Mouse (Mus musculus) spleen, adult 2 months (tissue): ENCODE measurements around the gene Boc. TPM values are rescaled to one million over a fixed set of nuclear protein-coding genes. Genes with fewer than 3 reads are reported as not detected.

Experiments
- DNase-seq, 2 experiments: peaks; one replicate each; pipeline versions ENCODE4 v3.0.0 to v3.0.0-alpha.2; 2012 to 2021; ENCODE audit warnings: low spot score in 2 of 2, low read depth in 1 of 2
- H3K27ac ChIP-seq: fragments of 200-500 bp; 2 replicates; pipeline ENCODE4 v1.5.1; 2012; ENCODE audit warnings: low read length, inconsistent platforms; ENCODE audit not compliant: insufficient read depth
- H3K27me3 ChIP-seq: fragments of 200-500 bp; 2 replicates; pipeline ENCODE4 v1.6.1; 2012; ENCODE audit warnings: mild to moderate bottlenecking, moderate library complexity, low read length, inconsistent platforms; ENCODE audit not compliant: control insufficient read depth, insufficient read depth
- H3K36me3 ChIP-seq: fragments of 200-500 bp; 2 replicates; pipeline ENCODE4 v1.6.1; 2012; ENCODE audit warnings: mild to moderate bottlenecking, low read length, inconsistent platforms; ENCODE audit not compliant: control insufficient read depth, insufficient read depth
- H3K4me1 ChIP-seq: fragments of 200-500 bp; 2 replicates; pipeline ENCODE4 v1.6.1; 2011; ENCODE audit warnings: inconsistent platforms; ENCODE audit not compliant: control insufficient read depth, insufficient read depth, insufficient read length
- H3K4me3 ChIP-seq: fragments of 200-500 bp; 2 replicates; pipeline ENCODE4 v1.5.1; 2011; ENCODE audit warnings: mild to moderate bottlenecking, inconsistent platforms; ENCODE audit not compliant: insufficient read depth, insufficient read length; ENCODE audit errors: extremely low read depth
- CTCF ChIP-seq: fragments of 200-500 bp; IDR thresholded peaks from 2 replicates; pipeline ENCODE4 v1.5.1; 2011; ENCODE audit warnings: mild to moderate bottlenecking, inconsistent platforms; ENCODE audit not compliant: insufficient read depth, insufficient read length, insufficient replicate concordance; ENCODE audit errors: extremely low read depth
- POLR2A ChIP-seq: fragments of 200-500 bp; IDR thresholded peaks from 2 replicates; pipeline ENCODE4 v1.6.1; 2011; ENCODE audit warnings: low read depth, low read length, inconsistent platforms
- whole genome bisulfite sequencing: fragments of 180-500 bp; shearing (Covaris S2); methylation state at CpG from one replicate; pipeline ENCODE4 v1.1.7; 2018; 5-methylcytosine and 5-hydroxymethylcytosine counted together
- polyA plus RNA-seq: library from polyadenylated mRNA; depleted of rRNA; stranded (reverse); fragments of >200 nt; gene quantifications from 2 replicates; pipeline ENCODE4 v1.2.3, GENCODE M21; 2012

The Boc gene
- polyA plus RNA-seq, 1 experiment: 2.4 TPM

DNA sequence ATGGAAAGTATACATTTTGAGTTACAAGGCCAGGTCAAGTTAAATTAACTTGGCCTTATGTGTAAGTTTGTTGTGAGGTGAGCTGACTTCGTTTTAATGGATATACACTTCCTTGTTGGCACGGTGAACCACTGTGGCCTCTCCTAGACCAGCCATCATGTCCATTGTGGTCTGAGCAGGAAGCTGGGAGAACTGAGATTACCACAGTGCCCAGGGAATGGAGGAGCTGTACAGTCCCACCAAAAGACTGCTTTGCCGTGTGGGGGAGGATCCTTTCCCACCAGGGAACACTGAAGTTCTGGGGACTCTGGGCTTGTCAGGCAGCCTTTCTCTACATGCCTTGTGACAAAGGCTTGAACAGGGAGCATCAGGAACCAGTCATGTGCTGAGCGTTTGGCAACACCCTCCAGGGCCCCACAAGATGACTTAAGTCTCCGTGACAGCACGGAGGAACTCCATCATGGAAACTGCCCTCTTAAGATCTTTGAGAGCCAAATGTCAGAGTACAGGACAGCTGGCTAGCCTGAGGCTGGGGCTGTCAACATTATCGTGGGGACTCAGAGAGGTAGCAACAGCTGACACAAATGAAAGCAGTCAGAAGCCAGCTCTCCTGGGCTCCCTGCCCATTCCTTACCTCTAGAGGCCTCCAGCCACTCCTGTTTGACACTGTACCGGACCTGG, 55.7 kb downstream of the Boc start:
- no peaks in the 10 kb centered on the region for H3K4me1 ChIP-seq
- TF ChIP-seq POLR2A (no peak), CTCF (no peak)
- 33% methylated on average over 8 of the region's 8 CpGs for WGBS
- no peaks in the 10 kb centered on the region for H3K27me3 ChIP-seq
- DNase-seq: no peak
- no peak overlapping the region for H3K27ac ChIP-seq
- no peaks in the 10 kb centered on the region for H3K36me3 ChIP-seq
- no peak overlapping the region for H3K4me3 ChIP-seq

DNA sequence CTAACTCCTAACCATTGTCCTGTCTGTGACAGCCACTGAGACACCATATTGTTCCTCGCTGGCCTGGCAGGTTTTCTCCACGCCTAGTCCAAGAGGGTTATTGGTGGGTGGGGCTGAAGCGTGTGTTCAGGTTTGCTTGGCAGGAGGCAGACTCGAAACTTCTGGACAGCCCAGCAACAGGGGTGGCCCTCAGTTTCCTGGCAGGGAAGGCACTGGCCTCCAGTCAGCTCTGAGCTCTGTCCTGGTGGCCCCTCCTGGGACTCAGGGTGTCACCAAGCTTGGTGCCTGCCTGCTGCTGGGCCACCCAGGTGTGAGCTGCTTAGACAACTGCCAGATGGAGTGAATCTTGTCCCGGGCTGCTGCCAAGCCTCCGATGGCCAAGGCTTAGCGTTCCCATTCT, 56.4 kb downstream of the Boc start:
- no peak overlapping the region for H3K27ac ChIP-seq
- TF ChIP-seq CTCF (no peak), POLR2A (no peak)
- no peak overlapping the region for H3K4me3 ChIP-seq
- no peak for DNase-seq
- no peaks in the 10 kb centered on the region for H3K27me3 ChIP-seq
- no peaks in the 10 kb centered on the region for H3K4me1 ChIP-seq
- no peaks in the 10 kb centered on the region for H3K36me3 ChIP-seq
- 85% methylated on average over 7 of the region's 7 CpGs for WGBS

DNA sequence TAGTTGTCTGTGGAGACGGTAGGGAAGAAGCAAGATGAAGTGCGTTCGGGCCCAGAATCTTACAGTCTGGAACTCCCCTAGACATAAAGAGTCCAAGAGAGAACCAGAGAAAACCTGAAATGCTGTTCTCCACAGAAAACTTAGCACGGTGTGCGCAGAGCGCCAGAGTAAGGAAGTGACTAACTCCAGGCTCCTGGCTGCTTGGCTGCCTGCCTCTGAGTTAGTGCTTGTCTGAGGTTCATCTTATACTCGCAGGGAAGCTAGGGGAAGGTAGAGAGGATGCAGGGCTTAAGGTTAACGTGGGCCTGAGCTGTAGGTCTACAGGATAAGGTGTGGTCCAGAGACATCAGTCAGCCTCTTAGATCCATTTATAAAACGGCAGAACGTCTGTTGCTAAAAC, 56.9 kb downstream of the Boc start:
- WGBS: 83% methylated on average over 10 of the region's 10 CpGs
- no peaks in the 10 kb centered on the region for H3K27me3 ChIP-seq
- no peaks in the 10 kb centered on the region for H3K4me1 ChIP-seq
- no peaks in the 10 kb centered on the region for H3K36me3 ChIP-seq
- TF ChIP-seq POLR2A (no peak), CTCF (no peak)
- no peak overlapping the region for H3K4me3 ChIP-seq
- DNase-seq: no peak
- H3K27ac ChIP-seq: no peak overlapping the region

DNA sequence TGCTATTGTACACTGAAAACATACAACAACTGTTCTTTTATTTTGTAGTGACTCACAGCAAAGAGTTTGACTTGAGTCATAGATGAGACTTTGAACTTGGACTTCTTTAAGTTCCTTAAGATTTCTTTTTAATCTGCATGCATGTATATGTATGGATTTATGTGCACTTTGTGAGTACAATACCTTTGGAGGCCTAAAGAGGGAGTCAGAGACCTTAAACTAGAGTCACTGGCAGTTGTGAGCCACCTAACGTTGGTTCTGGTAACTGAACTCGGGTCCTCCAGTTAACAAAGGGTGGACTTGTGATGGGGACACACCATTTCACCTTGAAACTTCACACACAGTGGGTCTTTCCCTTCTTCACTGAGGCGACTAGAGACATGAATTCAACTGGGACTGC, 60.2 kb downstream of the Boc start:
- Histone ChIP-seq H3K4me1 (no peaks in the 10 kb centered on the region), H3K27me3 (no peaks in the 10 kb centered on the region), H3K4me3 (no peak overlapping the region), H3K36me3 (no peaks in the 10 kb centered on the region), H3K27ac (no peak overlapping the region)
- no peak for TF ChIP-seq CTCF
- no peak for TF ChIP-seq POLR2A
- WGBS: 91% methylated on average over 3 of the region's 3 CpGs
- DNase-seq: no peak

DNA sequence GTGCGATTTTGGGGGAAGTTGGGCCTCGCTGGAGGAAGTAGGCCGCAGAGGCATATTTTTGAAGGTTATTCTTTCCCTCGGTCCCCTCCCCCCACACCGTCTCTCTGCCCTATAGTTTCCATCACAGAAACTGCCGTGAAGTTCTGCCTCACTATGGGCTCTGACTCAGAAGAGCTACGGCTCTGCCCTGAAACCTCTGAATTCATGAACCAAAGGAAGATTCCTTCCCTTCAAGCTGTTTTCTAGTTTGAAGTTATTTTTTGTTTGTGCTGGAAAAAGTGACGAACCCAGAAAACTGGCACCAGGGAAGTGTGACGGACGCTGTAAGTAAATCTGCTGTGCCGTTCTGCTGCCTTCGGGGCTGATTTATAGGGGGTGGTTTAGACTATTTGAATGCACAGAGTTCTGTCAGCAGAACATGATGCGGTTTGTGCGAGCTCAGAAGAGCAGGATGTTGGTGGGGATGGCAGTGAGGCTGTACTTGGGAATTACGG, 61.7 kb downstream of the Boc start:
- Histone ChIP-seq H3K27ac (no peak overlapping the region), H3K4me1 (no peaks in the 10 kb centered on the region), H3K27me3 (no peaks in the 10 kb centered on the region), H3K36me3 (no peaks in the 10 kb centered on the region), H3K4me3 (no peak overlapping the region)
- no peak for TF ChIP-seq POLR2A
- TF ChIP-seq CTCF: no peak
- DNase-seq: no peak
- WGBS: 33% methylated on average over 15 of the region's 15 CpGs

DNA sequence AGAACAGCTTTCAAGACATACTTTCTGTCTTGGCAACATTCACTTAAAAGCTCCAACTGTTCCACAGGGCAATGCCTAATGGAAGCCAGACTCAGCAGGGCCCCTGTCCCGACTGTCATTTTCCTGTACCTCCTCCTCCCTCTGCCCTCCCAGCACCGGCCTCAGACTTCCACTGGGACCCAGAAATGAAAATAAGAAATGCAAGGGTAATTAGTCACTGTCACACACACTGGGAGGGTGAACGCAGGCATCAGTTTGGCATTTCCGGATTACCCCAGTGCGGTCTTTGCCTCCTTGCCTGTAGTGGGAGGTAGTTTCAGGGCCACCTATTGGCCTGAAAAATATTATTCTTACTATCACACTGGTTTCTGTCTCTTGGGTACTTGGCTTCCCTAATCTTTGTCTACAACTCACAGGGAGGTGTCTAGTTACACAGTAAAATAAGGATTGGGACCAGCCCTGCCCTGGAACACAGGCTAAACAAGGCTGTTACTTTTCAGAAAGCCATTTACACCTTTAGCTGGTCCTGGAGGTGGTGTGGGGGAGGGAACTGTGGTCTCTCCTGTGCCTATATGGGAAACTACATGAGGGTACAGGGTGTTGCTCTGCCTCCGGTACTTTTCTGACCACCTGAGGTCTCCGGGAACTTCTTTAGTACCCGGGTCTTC, 64.1 kb downstream of the Boc start:
- Histone ChIP-seq H3K36me3 (no peaks in the 10 kb centered on the region), H3K27ac (no peak overlapping the region)
- no peak for DNase-seq

DNA sequence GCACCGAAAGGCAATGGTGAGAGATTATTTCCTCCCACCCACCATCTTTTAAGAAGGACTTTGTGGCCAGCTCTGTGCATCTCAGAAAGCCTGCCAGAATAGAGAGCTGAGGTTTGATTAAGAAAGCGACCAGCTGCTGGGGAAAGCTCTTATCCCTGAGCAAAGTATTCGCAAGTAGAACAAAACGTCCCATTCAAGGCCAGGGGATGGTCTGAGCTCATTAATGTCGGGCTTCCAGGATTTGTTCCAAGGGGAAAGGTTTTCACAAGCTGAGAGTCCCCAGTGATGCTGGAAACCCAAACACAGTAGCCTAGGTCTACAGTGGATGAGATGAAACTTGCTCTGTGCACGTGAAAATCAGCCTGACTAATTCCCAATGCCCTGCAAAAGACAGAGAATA, 64.8 kb downstream of the Boc start:
- no peak overlapping the region for H3K27ac ChIP-seq
- WGBS: 77% methylated on average over 6 of the region's 6 CpGs

More for the DNA sequence above, 64.1 kb downstream of the Boc start:
- H3K4me3 ChIP-seq: no peak overlapping the region
- WGBS: 27% methylated on average over 8 of the region's 8 CpGs
- no peaks in the 10 kb centered on the region for H3K27me3 ChIP-seq
- TF ChIP-seq CTCF: no peak
- TF ChIP-seq POLR2A: no peak
- no peaks in the 10 kb centered on the region for H3K4me1 ChIP-seq

More for the DNA sequence above, 64.8 kb downstream of the Boc start:
- no peaks in the 10 kb centered on the region for H3K36me3 ChIP-seq
- no peaks in the 10 kb centered on the region for H3K27me3 ChIP-seq
- H3K4me3 ChIP-seq: no peak overlapping the region
- H3K4me1 ChIP-seq: no peaks in the 10 kb centered on the region
- TF ChIP-seq CTCF (no peak), POLR2A (no peak)
- DNase-seq: no peak
